ENCODE assay signal across 15 mouse cellular contexts in genomic region chr13:31178964-31179363, GRCm38 (mm10).
A peak's percentile ranks its signal among the peaks of the same experiment; 100 is the strongest.
DNase-seq lines count a peak whose midpoint lies in the region; ATAC-seq and TF ChIP-seq lines count a peak whose summit lies in the region.
"Had no signal": no experiment of that assay in that cellular context is flagged by ENCODE, and none has a peak within 500 bp of the region (broad histone marks: within the 10 kb centered on the region; RNA-seq: fewer than 3 reads in every experiment).

No protein-coding gene starts in this region.

- peak overlapping the region; percentile 85 for H3K27ac ChIP-seq in liver, adult 2 months (replicated peaks; ENCODE audit: insufficient read depth, low read depth, low read length)
- H3K27ac ChIP-seq in liver, embryonic 11.5 days (ENCODE audit: low read depth, low read length), result no peak overlapping the region
- peak overlapping the region; percentile 18; the same call in 1 of the 2 replicates for H3K27ac ChIP-seq in intestine, embryonic 14.5 days (ENCODE audit: low read depth)
- peak overlapping the region; percentile 72 for H3K27ac ChIP-seq in intestine, embryonic 15.5 days
- peak overlapping the region; percentile 92 for H3K27ac ChIP-seq in small intestine, adult 2 months (ENCODE audit: insufficient read depth, low read depth, low read length)
- H3K27ac ChIP-seq in forebrain, embryonic 15.5 days (replicated peaks), result no peak overlapping the region
- H3K27ac ChIP-seq: embryonic facial prominence, embryonic 12.5 days; forebrain, embryonic 13.5 days; hindbrain, embryonic 15.5 days; limb, embryonic 15.5 days; macrophage; midbrain, embryonic 10.5 days had no signal

- H3K27me3 ChIP-seq in liver, adult 2 months (ENCODE audit: control insufficient read depth, insufficient read depth, low read length), result no peaks in the 10 kb centered on the region
- H3K27me3 ChIP-seq in liver, embryonic 11.5 days (replicated peaks; ENCODE audit: control insufficient read depth, insufficient read depth, low read length), result no peaks in the 10 kb centered on the region
- H3K27me3 ChIP-seq in intestine, embryonic 14.5 days (replicated peaks; ENCODE audit: control insufficient read depth, insufficient read depth, low read length), result no peaks in the 10 kb centered on the region
- no peaks in the 10 kb centered on the region for H3K27me3 ChIP-seq in intestine, embryonic 15.5 days (replicated peaks)
- no peaks in the 10 kb centered on the region for H3K27me3 ChIP-seq in small intestine, adult 2 months (ENCODE audit: control insufficient read depth, insufficient read depth, low read length)
- H3K27me3 ChIP-seq in forebrain, embryonic 15.5 days, result no peaks in the 10 kb centered on the region
- H3K27me3 ChIP-seq: embryonic facial prominence, embryonic 12.5 days; forebrain, embryonic 13.5 days; hindbrain, embryonic 15.5 days had no signal

- TF ChIP-seq CTCF in liver, adult 2 months (IDR thresholded peaks at IDR 0.05; ENCODE audit: low read depth, low read length), result no peak
- no peak for TF ChIP-seq CTCF in small intestine, adult 2 months (IDR thresholded peaks at IDR 0.05; ENCODE audit: extremely low read depth, insufficient read length, insufficient replicate concordance, low read depth, low read length)

- H3K79me2 ChIP-seq in liver, adult 2 months (ENCODE audit: control insufficient read depth, insufficient read depth, low read length), result no peaks in the 10 kb centered on the region

- H3K9me3 ChIP-seq in liver, embryonic 11.5 days (ENCODE audit: control insufficient read depth, low read length), result no peaks in the 10 kb centered on the region
- no peaks in the 10 kb centered on the region for H3K9me3 ChIP-seq in intestine, embryonic 14.5 days (ENCODE audit: control insufficient read depth, low read length)
- no peaks in the 10 kb centered on the region for H3K9me3 ChIP-seq in intestine, embryonic 15.5 days
- no peaks in the 10 kb centered on the region for H3K9me3 ChIP-seq in forebrain, embryonic 15.5 days
- H3K9me3 ChIP-seq: embryonic facial prominence, embryonic 12.5 days; forebrain, embryonic 13.5 days; hindbrain, embryonic 15.5 days; limb, embryonic 15.5 days; midbrain, embryonic 10.5 days had no signal

- no peak for TF ChIP-seq POLR2A in liver, adult 2 months (IDR thresholded peaks at IDR 0.05; ENCODE audit: extremely low read depth, insufficient read depth, low read length)
- TF ChIP-seq POLR2A in small intestine, adult 2 months (IDR thresholded peaks at IDR 0.05; ENCODE audit: low read depth, low read length), result no peak

- no peak overlapping the region for H3K4me2 ChIP-seq in liver, embryonic 11.5 days
- no peak overlapping the region for H3K4me2 ChIP-seq in intestine, embryonic 14.5 days (ENCODE audit: low read length)
- 0 out of 2 replicates have a peak overlapping the region, but pooled peaks have one; percentile 36 for H3K4me2 ChIP-seq in intestine, embryonic 15.5 days (replicated peaks)
- no peak overlapping the region for H3K4me2 ChIP-seq in forebrain, embryonic 15.5 days (replicated peaks)
- H3K4me2 ChIP-seq: embryonic facial prominence, embryonic 12.5 days; forebrain, embryonic 13.5 days; hindbrain, embryonic 15.5 days; limb, embryonic 15.5 days had no signal

- H3K4me1 ChIP-seq in liver, adult 2 months (ENCODE audit: control insufficient read depth, insufficient read depth, low read length), result peaks cover 14% of the 10 kb centered on the region; the same call in 1 of the 2 replicates
- H3K4me1 ChIP-seq in liver, embryonic 11.5 days (replicated peaks; ENCODE audit: control insufficient read depth, insufficient read depth, low read length), result no peaks in the 10 kb centered on the region; the same call in 1 of the 2 replicates
- H3K4me1 ChIP-seq in intestine, embryonic 14.5 days (replicated peaks; ENCODE audit: control insufficient read depth, insufficient read depth, low read length), result peaks cover 16% of the 10 kb centered on the region
- H3K4me1 ChIP-seq in intestine, embryonic 15.5 days (replicated peaks), result peaks cover 18% of the 10 kb centered on the region; the same call in 1 of the 2 replicates
- H3K4me1 ChIP-seq in small intestine, adult 2 months (ENCODE audit: control insufficient read depth, insufficient read depth, insufficient read length, low read length), result peaks cover 27% of the 10 kb centered on the region
- no peaks in the 10 kb centered on the region for H3K4me1 ChIP-seq in forebrain, embryonic 15.5 days
- H3K4me1 ChIP-seq: forebrain, embryonic 13.5 days had no signal

- no peak for DNase-seq in liver, adult 2 months (ENCODE audit: extremely low read depth, low read depth, low spot score)
- no peak for DNase-seq in liver, embryonic 11.5 days (ENCODE audit: low spot score)
- no peak for DNase-seq in intestine, embryonic 14.5 days (ENCODE audit: low spot score)
- no peak for DNase-seq in spleen, adult 12 weeks (ENCODE audit: low spot score)
- DNase-seq: gastrocnemius, postnatal 25 days had no signal

- no peaks in the 10 kb centered on the region for H3K36me3 ChIP-seq in liver, adult 2 months (ENCODE audit: control insufficient read depth, insufficient read depth, low read length)
- H3K36me3 ChIP-seq in liver, embryonic 11.5 days (ENCODE audit: control insufficient read depth, insufficient read depth, low read length), result no peaks in the 10 kb centered on the region
- H3K36me3 ChIP-seq in intestine, embryonic 14.5 days (ENCODE audit: control insufficient read depth, insufficient read depth, low read length), result no peaks in the 10 kb centered on the region
- no peaks in the 10 kb centered on the region for H3K36me3 ChIP-seq in intestine, embryonic 15.5 days
- H3K36me3 ChIP-seq in small intestine, adult 2 months (ENCODE audit: control insufficient read depth, insufficient read depth, low read length), result no peaks in the 10 kb centered on the region
- no peaks in the 10 kb centered on the region for H3K36me3 ChIP-seq in forebrain, embryonic 15.5 days
- H3K36me3 ChIP-seq: embryonic facial prominence, embryonic 12.5 days; hindbrain, embryonic 15.5 days; limb, embryonic 15.5 days; midbrain, embryonic 10.5 days had no signal

- ATAC-seq in liver, embryonic 11.5 days (replicated peaks; ENCODE audit: low FRiP score), result no peak
- ATAC-seq in intestine, embryonic 14.5 days (replicated peaks; ENCODE audit: low FRiP score, low TSS enrichment, low read depth), result no peak
- ATAC-seq in intestine, embryonic 15.5 days, result no peak
- no peak for ATAC-seq in forebrain, embryonic 15.5 days (replicated peaks)

- peak overlapping the region; percentile 7; the same call in 1 of the 2 replicates for H3K9ac ChIP-seq in liver, adult 2 months (ENCODE audit: low read depth, low read length)
- no peak overlapping the region for H3K9ac ChIP-seq in liver, embryonic 11.5 days (ENCODE audit: low read depth, low read length)
- H3K9ac ChIP-seq in intestine, embryonic 14.5 days (ENCODE audit: low read length), result no peak overlapping the region
- H3K9ac ChIP-seq in intestine, embryonic 15.5 days, result no peak overlapping the region
- H3K9ac ChIP-seq in forebrain, embryonic 15.5 days (replicated peaks), result no peak overlapping the region
- H3K9ac ChIP-seq: embryonic facial prominence, embryonic 12.5 days; forebrain, embryonic 13.5 days; hindbrain, embryonic 15.5 days; limb, embryonic 15.5 days had no signal

- WGBS in liver, adult 2 months, result 17% methylated on average over 3 of the region's 3 CpGs
- 72% methylated on average over 3 of the region's 3 CpGs for WGBS in liver, embryonic 11.5 days
- 76% methylated on average over 3 of the region's 3 CpGs for WGBS in intestine, embryonic 14.5 days
- 75% methylated on average over 3 of the region's 3 CpGs for WGBS in intestine, embryonic 15.5 days
- 56% methylated on average over 3 of the region's 3 CpGs for WGBS in small intestine, adult 2 months
- WGBS in forebrain, embryonic 15.5 days, result 83% methylated on average over 3 of the region's 3 CpGs

- no peak overlapping the region for H3K4me3 ChIP-seq in liver, adult 2 months (ENCODE audit: insufficient read depth, low read depth, low read length)
- no peak overlapping the region for H3K4me3 ChIP-seq in liver, embryonic 11.5 days (ENCODE audit: low read depth, low read length)
- no peak overlapping the region for H3K4me3 ChIP-seq in intestine, embryonic 14.5 days (ENCODE audit: low read depth, low read length)
- H3K4me3 ChIP-seq in intestine, embryonic 15.5 days (replicated peaks), result no peak overlapping the region
- no peak overlapping the region for H3K4me3 ChIP-seq in small intestine, adult 2 months (ENCODE audit: low read depth, low read length)
- H3K4me3 ChIP-seq in forebrain, embryonic 15.5 days, result no peak overlapping the region
- H3K4me3 ChIP-seq: embryonic facial prominence, embryonic 12.5 days; erythroblast, embryonic 14.5 days; forebrain, embryonic 13.5 days; hindbrain, embryonic 15.5 days; limb, embryonic 15.5 days; midbrain, embryonic 10.5 days had no signal

Comparison
In these comparisons a context has a peak if more than half of its experiments do, and no peak if none do; other contexts are left out.
1. H3K27ac ChIP-seq: peak in liver, adult 2 months (single experiment), intestine, embryonic 14.5 days (single experiment), intestine, embryonic 15.5 days (single experiment) and small intestine, adult 2 months (single experiment); none in liver, embryonic 11.5 days (single experiment) and forebrain, embryonic 15.5 days (single experiment).